Mouse (Mus musculus): ENCODE results near the gene Plk3. TPM values are rescaled to one million over a fixed set of nuclear protein-coding genes. Genes with fewer than 3 reads are reported as not detected.

The Plk3 gene
- total RNA-seq, 2 experiments from 2014 or later: 1.8 to 2.6 TPM

Small RNA genes lying within 50 kb of the gene (microRNA-seq; reads per million reads assigned to microRNA genes)
- 0 reads per million in 2 experiments for gene Gm22398

Other genes starting within 250 kb of the Plk3 start
- 10 to 100 TPM; 55.3 to 59.7 TPM for gene Urod, start 139.6 kb downstream of the Plk3 start, total RNA-seq (2021)
- gene Hectd3, start 138.6 kb downstream of the Plk3 start, total RNA-seq (2021): 10 to 100 TPM; 16.6 to 17.3 TPM
- gene Eif2b3, start 114.6 kb downstream of the Plk3 start, total RNA-seq (2021): 10 to 100 TPM; 23.0 to 24.3 TPM
- gene Ptch2, start 37.9 kb downstream of the Plk3 start, total RNA-seq (2021): 1 to 10 TPM; 4.8 to 9.6 TPM
- 1 to 10 TPM; 4.7 to 6.8 TPM for gene Btbd19, start 8.2 kb downstream of the Plk3 start, total RNA-seq (2021)
- gene Tctex1d4, start 7.2 kb downstream of the Plk3 start, total RNA-seq (2021): not detected
- gene Rps8, start 22.3 kb upstream of the Plk3 start, total RNA-seq (2021): 1,000 to 10,000 TPM; 1,007 to 1,093 TPM
- 1 to 10 TPM; 3.8 to 6.6 TPM for gene Kif2c, start 48.7 kb upstream of the Plk3 start, total RNA-seq (2021)
- gene Tmem53, start 118.0 kb upstream of the Plk3 start, total RNA-seq (2021): 1 to 10 TPM; 5.5 to 7.6 TPM
- under 1 TPM in 1 of 2 experiments, not detected in 1; 0.25 TPM for gene Armh1, start 118.2 kb upstream of the Plk3 start, total RNA-seq (2021)